Mouse (Mus musculus): Measurements from ENCODE around the gene Fam111a.
A peak's percentile ranks its signal among the peaks of the same experiment; 100 is the strongest.
"Not testable (repeated sequence)": the region's sequence is repeated elsewhere in the genome, so short reads cannot be mapped to it uniquely, and the experiment has no call there.

Gene Fam111a

GRCm38 (mm10) chr19:12545440-12545839 is at the start of gene Fam111a:
Gene Fam111a (plus strand): TSS chr19:12545740.
- DNase-seq (ENCODE audit: low read depth in 2 of 2, low spot score in 2 of 2): not testable (repeated sequence)

GRCm38 (mm10) chr19:12496241-12496640 is 49.3 kb upstream of the Fam111a start:
- no peak for DNase-seq (ENCODE audit: low read depth in 2 of 2, low spot score in 2 of 2)

DNA sequence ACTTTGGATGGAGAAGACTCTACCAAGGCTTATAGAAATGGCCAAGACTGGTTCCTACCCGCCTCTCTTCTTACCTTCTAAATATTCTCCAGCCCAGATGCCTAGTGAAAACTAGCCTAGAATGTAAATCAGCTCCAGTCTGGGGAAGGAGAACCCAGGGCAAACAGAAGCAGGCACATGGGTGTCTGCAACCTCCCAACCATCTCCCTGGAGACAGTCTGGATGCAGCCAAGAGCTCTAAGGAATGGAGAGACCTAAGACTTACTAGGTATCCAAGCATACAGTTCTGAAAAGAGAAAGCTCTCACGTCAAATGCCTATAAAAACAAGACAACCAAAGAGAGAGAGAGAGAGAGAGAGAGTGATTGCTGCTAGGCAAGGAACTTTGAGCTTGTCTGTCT is 47.6 kb upstream of the Fam111a start:
- DNase-seq (ENCODE audit: low read depth in 2 of 2, low spot score in 2 of 2): no peak

GRCm38 (mm10) chr19:12498321-12498720 is 47.2 kb upstream of the Fam111a start:
- DNase-seq (ENCODE audit: low read depth in 2 of 2, low spot score in 2 of 2): no peak

DNA sequence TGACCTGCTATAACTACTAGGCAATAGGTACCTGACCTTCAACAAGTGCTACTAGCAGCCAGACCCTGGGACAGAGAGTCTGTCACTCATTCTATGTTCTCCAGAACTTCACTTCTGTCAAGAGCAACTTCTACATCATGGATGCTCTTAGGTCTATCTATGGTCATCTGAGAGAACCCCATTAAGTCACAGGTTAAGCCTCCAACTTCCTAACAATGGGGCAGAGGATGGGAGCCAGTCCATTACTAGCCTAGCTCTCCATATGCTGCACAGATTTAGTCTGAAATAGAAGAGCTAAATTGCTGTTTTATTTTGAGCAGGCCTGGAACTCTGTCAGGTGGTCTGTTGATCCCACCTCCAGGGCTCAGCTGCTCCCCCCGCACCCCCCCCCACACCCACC is 46.6 kb upstream of the Fam111a start:
- DNase-seq (ENCODE audit: low read depth in 2 of 2, low spot score in 2 of 2): no peak

GRCm38 (mm10) chr19:12499485-12499884 is 46.1 kb upstream of the Fam111a start:
- DNase-seq (ENCODE audit: low read depth in 2 of 2, low spot score in 2 of 2): no peak

DNA sequence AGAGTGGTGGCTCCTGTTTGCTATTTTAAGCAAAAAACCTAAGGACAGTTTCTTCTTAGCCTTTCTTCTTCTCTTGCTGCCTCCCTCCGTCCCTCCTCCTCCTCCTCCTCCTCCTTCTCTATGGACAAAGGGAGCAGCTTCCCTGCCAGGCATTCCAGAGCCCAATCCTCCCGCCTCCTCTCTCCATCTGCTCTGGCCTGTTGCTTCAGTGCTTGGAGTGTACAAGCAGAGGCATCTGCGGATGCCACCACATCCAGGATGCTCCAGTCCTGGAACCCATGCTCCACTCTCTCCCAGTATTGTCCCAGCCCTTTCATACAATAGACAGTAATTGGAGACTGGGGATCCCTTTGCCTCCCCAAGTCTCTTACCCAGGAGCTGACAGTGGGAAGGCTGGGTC is 45.4 kb upstream of the Fam111a start:
- DNase-seq (ENCODE audit: low read depth in 2 of 2, low spot score in 2 of 2): no peak

DNA sequence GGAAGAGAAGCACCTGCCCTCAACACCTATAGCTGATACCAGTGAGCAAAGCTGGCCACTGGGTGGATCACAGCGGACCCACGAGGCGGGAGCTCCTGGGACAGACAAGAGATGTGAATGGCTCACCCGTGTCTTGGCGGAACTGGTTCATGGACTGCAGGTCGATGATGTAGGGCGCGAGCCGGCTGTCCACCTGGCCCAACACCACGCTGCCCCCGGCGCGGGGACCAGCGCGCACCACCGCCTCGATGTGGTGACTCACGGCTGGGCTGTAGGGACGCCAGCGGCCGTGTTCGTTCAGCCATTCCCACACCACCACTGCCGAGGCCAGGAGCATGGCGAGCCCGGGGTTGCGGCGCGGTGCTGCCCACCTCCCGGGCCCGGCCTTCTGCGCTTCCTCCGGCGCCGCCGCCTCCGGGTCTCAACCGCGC is 44.6 kb upstream of the Fam111a start:
- peak in 1 of 2 experiments; percentile 26 for DNase-seq (ENCODE audit: low read depth in 2 of 2, low spot score in 2 of 2)

GRCm38 (mm10) chr19:12501370-12502347 is 43.9 kb upstream of the Fam111a start, which contains the start of gene Dtx4:
Gene Dtx4 (minus strand): TSS chr19:12501454.
- DNase-seq (ENCODE audit: low read depth in 2 of 2, low spot score in 2 of 2): peak; percentile 88 to 95

DNA sequence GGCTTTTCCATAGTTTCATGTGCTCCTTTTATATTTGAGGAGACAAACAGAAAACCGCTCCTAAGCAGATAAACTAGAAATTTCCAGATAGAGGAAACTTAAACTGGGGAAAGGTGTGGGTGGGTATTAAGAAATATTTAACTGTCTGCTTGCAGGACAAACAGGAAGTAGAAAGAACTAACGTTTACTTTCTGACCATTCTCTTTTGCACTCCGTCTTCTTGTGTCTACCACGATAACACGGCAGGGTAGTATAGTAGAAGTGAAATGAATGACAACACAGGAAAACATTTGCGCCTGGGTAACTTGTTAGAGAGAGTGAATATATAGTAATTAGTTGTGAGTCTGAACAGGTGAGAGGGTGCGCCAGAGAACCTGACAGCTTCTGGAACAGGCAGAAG is 42.8 kb upstream of the Fam111a start:
- no peak for DNase-seq (ENCODE audit: low read depth in 2 of 2, low spot score in 2 of 2)

DNA sequence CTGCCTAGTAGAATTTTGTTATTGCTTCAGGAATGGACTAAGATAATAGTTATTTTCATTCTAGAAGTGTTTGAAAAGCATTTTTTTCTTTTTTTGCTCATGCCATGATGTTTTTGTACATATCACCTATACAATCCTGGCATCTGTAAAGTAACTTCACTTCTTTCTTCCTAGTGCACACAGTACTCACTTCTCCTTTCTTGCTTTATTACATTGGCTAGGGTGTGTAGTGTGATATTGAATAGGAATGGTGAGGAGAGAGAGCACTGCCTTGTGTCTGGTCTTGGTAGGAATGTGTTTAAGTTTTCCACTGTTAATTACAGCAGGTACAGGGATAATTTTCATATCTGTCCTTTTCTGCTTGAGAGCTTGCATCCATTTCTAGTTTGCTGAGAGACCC is 30.9 kb upstream of the Fam111a start:
- no peak for DNase-seq (ENCODE audit: low read depth in 2 of 2, low spot score in 2 of 2)

GRCm38 (mm10) chr19:12517671-12518540 is 27.6 kb upstream of the Fam111a start:
- peak; percentile 49 to 62 for DNase-seq (ENCODE audit: low read depth in 2 of 2, low spot score in 2 of 2)

DNA sequence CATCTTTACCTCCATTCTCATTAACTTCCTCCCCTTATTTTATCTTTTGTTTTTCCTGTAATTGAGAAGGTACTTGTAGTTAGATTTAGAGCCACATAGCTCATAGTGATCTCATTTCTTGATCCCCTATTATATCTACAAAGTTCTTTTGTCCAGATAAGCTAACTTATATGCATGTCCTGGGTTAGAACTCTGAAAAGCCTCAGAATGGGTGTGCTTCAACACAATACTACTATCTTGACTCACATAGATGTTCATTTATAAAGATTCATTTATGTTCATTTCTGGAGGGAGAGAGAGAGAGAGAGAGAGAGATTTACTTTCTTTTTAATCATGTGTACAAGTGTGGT is 27.0 kb upstream of the Fam111a start:
- DNase-seq (ENCODE audit: low read depth in 2 of 2, low spot score in 2 of 2): no peak

- no peak for DNase-seq (ENCODE audit: low read depth in 2 of 2, low spot score in 2 of 2)
These were observed 22.2 kb upstream of the Fam111a start for GRCm38 (mm10) chr19:12523377-12523776.

DNA sequence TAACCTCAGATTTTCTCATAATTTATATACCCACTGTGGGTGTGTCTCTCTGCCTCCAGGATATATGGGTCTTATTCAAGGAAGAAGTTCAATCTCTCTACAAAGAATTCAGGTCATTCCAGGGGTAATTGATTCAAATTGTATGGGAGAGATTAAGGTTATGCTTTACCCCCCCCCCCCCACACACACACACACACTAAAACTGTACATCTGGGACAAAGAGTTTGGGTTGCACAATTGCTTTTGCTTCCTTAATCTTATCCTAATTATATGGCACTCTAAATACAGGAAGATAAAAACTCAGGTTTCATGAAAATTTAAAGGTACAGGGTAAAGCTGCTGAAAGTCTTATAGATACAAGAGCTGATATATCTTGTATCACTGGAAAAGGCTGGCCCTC is 8.4 kb upstream of the Fam111a start:
- DNase-seq (ENCODE audit: low read depth in 2 of 2, low spot score in 2 of 2): no peak

GRCm38 (mm10) chr19:12539975-12540374 is 5.6 kb upstream of the Fam111a start:
- DNase-seq (ENCODE audit: low read depth in 2 of 2, low spot score in 2 of 2): no peak

DNA sequence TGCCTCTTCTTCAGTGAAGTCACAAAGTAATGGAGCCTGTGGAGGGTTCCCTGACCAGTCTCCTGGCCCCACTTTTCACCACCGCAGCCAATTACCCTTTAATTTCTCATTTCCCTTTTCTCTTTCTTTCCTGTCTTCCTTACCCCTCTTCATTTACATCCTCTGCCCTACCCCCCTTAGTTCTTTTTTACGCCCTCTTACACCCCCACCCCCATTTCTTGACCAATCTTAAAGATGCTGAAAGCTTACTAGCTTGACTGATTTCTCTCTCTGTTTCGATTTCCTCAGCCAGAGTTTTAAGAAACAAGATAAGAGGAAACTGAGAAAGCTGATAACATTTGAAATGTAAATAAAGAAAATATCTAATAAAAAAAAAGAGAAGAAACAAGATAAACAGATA is 4.8 kb upstream of the Fam111a start:
- DNase-seq (ENCODE audit: low read depth in 2 of 2, low spot score in 2 of 2): no peak

GRCm38 (mm10) chr19:12541644-12542043 is 3.9 kb upstream of the Fam111a start:
- peak; percentile 41 to 63 for DNase-seq (ENCODE audit: low read depth in 2 of 2, low spot score in 2 of 2)

GRCm38 (mm10) chr19:12549166-12549565 is 3.6 kb downstream of the Fam111a start:
- peak in 1 of 2 experiments; percentile 19 for DNase-seq (ENCODE audit: low read depth in 2 of 2, low spot score in 2 of 2)

DNA sequence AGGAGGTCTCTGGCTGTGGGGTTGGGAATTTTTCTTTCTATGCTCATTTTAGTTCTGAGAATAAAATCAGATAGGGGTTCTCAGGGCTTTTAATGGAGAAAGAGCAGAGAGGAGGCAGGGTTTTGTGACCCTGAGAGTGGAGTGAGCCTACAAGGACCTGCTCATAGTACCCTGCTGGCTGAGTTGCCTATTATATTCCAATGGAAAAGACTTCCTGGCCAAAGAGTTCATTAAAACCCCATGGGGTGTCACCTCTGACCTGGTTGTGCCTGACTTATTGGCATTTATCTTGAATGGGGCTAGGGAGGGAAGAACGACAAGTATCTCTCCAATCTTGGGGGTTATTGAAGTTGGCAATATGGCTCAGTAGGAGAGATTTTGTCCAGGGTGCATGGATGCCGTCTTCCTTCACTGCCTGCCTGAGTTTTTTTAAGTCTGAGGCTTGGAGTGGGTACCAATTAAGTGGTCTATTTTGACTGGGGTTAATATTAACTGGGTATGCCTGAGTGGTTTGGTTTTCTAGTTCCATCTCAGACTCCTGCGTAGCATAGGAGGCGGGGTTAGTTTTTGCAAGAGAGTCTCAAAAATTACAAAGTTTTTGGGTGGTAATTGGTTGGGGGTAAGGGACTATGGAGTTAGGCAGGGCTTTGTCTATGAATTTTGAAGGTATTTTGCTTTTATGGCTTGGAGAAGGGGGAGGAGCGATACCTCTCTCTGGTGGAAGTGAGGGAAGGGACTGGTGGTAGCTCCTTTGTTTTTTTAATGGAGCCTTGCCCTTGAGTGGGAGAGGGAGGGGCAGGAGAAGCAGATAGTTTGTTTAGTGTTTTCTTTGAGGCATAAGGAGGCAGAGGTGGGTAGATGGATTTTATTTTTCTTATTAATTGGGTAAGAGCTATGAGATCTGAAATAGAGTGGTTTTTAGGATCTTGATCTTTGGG is 4.7 kb downstream of the Fam111a start:
- DNase-seq (ENCODE audit: low read depth in 2 of 2, low spot score in 2 of 2): no peak

GRCm38 (mm10) chr19:12556293-12556692 is 10.8 kb downstream of the Fam111a start:
- DNase-seq (ENCODE audit: low read depth in 2 of 2, low spot score in 2 of 2): no peak
